Mouse (Mus musculus) intestine, embryonic 16.5 days (tissue): ENCODE results near the gene Ftl1. TPM values are rescaled to one million over a fixed set of nuclear protein-coding genes. Genes with fewer than 3 reads are reported as not detected.
"Not testable (repeated sequence)": the region's sequence is repeated elsewhere in the genome, so short reads cannot be mapped to it uniquely, and the experiment has no call there.

Source experiments
- ATAC-seq: fragments of 200-750 bp; cut with Nextera tagmentation; 2 replicates; pipeline ENCODE4 v1.8.0; 2017; ENCODE audit warnings: moderate TSS enrichment, moderate library complexity
- H3K27ac ChIP-seq: fragments of 300-500 bp; sonication (generic); 2 replicates; pipeline ENCODE4 v1.5.1; 2014; ENCODE audit warnings: mild to moderate bottlenecking, low read length
- H3K27me3 ChIP-seq: fragments of 300-500 bp; sonication (generic); replicated peaks from 2 replicates; pipeline ENCODE4 v1.6.1; 2014; ENCODE audit warnings: low read length, control low read depth, mixed read lengths; ENCODE audit not compliant: control insufficient read depth, insufficient read depth
- H3K36me3 ChIP-seq: fragments of 300-500 bp; sonication (generic); 2 replicates; pipeline ENCODE4 v1.6.1; 2014; ENCODE audit warnings: low read length, control low read depth; ENCODE audit not compliant: control insufficient read depth, insufficient read depth
- H3K4me1 ChIP-seq: fragments of 300-500 bp; sonication (generic); 2 replicates; pipeline ENCODE4 v1.6.1; 2014; ENCODE audit warnings: low read length, control low read depth, mixed read lengths; ENCODE audit not compliant: control insufficient read depth, insufficient read depth
- H3K4me2 ChIP-seq: fragments of 300-500 bp; sonication (generic); 2 replicates; pipeline ENCODE4 v1.6.1; 2014; ENCODE audit warnings: low read depth, low read length, control low read depth
- H3K4me3 ChIP-seq: fragments of 300-500 bp; sonication (generic); 2 replicates; pipeline ENCODE4 v1.5.1; 2014; ENCODE audit warnings: mild to moderate bottlenecking, low read length
- H3K9ac ChIP-seq: fragments of 300-500 bp; sonication (generic); 2 replicates; pipeline ENCODE4 v1.6.1; 2014; ENCODE audit warnings: low read depth, low read length
- H3K9me3 ChIP-seq: fragments of 300-500 bp; sonication (generic); 2 replicates; pipeline ENCODE4 v1.6.1; 2016; ENCODE audit warnings: low read length, control low read depth; ENCODE audit not compliant: control insufficient read depth
- WGBS: fragments of 180-500 bp; shearing (Covaris S2); extraction: QIAGEN DNeasy Blood & Tissue Kit; methylation state at CpG from one replicate; pipeline ENCODE4 v1.1.7; 2014; 5-methylcytosine and 5-hydroxymethylcytosine counted together
- polyA plus RNA-seq: library from polyadenylated mRNA; unstranded; fragments of >200 nt; fragmentation: Nextera tagmentation; extraction: Ambion mirVana; gene quantifications from 2 replicates; pipeline ENCODE4 v1.2.1, GENCODE M21; 2015

Gene Ftl1
- polyA plus RNA-seq: 7,117 and 7,555 TPM in 2 replicates

- not testable (repeated sequence) for H3K9me3 ChIP-seq, H3K27me3 ChIP-seq
- Histone ChIP-seq H3K9ac (peak within 1 kb of the TSS; percentile 77), H3K4me3 (peak within 1 kb of the TSS; percentile 82), H3K4me1 (peaks cover 29% of the 10 kb centered on the region), H3K36me3 (peaks cover 13% of the 10 kb centered on the region), H3K4me2 (peak within 1 kb of the TSS; percentile 67), H3K27ac (peak within 1 kb of the TSS; percentile 95)
- ATAC-seq: peak; percentile 88
- under 1% methylated on average over 31 of the region's 37 CpGs for WGBS
Observed at GRCm38 (mm10) chr7:45459564-45460140, at the start of gene Ftl1. TSS of gene Ftl1 (minus strand) at chr7:45459884.

DNA sequence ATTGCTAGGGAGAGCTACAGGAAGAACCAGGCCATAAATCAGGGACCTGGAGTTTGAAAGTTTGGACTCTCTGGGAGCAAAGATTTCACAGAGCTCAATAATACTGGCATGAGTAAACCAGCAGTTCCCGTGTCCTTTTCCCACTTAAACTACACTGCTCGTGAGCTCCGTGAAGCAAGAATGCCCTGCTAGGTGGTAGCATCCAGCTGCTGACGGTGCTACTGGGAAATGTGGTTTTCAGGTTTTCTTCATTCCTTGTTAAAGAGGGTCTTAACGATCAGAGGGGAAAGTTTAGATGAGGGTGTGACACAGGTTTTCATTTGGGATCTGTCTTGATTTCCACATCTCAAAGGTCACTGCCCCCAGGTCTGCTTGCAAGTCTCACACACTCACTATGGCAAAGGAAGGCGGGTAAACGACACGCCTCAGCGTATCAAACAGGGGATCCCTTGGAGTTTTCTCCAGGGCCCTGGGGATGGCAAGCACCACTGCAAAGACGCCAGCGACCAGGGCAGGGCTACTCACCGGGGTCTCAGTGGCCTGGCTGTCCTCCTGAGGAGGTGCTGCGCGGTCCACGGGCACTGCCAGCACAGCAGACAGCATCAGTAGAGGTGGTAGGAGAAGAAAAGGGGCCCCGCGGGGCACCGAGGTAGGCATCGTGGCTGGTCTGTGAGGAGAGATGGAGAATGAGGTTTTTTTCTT, 49.6 kb upstream of the Ftl1 start:
- Histone ChIP-seq H3K27me3 (no peaks in the 10 kb centered on the region), H3K4me1 (peaks cover 18% of the 10 kb centered on the region), H3K36me3 (0 out of 2 replicates have a peak, but pooled peaks cover 2% of the 10 kb centered on the region), H3K9ac (peak overlapping the region; percentile 90), H3K27ac (peak overlapping the region; percentile 96), H3K4me3 (peak overlapping the region; percentile 87), H3K9me3 (no peaks in the 10 kb centered on the region), H3K4me2 (peak overlapping the region; percentile 98)
- WGBS: 20% methylated on average over 19 of the region's 19 CpGs
- peak; percentile 44 for ATAC-seq

DNA sequence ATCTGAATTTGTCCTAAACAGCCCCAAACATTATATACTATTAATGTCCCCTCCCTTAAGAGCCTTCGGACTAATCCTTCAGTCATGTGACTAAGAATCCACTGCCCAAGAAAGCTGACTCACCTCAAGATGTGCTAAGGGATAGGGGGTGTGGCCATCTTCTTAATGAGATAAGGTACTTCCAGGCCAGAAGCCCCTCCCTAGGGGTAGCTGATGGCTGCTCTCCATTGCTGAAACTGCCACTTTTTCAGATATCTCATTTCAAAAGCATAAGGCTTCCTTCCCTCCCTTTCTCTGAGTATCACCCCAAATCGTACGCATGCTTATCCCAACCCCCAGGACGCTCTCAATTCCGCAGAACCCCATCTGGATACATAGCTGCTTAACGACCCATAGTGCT, 48.9 kb upstream of the Ftl1 start:
- peak; percentile 31 for ATAC-seq
- Histone ChIP-seq H3K4me2 (peak overlapping the region; percentile 98), H3K36me3 (0 out of 2 replicates have a peak, but pooled peaks cover 2% of the 10 kb centered on the region), H3K4me3 (peak overlapping the region; percentile 87; the same call in 1 of the 2 replicates), H3K9ac (peak overlapping the region; percentile 90; the same call in 1 of the 2 replicates), H3K4me1 (peaks cover 18% of the 10 kb centered on the region), H3K27me3 (no peaks in the 10 kb centered on the region), H3K9me3 (no peaks in the 10 kb centered on the region), H3K27ac (peak overlapping the region; percentile 96)
- WGBS: 73% methylated on average over 6 of the region's 6 CpGs

DNA sequence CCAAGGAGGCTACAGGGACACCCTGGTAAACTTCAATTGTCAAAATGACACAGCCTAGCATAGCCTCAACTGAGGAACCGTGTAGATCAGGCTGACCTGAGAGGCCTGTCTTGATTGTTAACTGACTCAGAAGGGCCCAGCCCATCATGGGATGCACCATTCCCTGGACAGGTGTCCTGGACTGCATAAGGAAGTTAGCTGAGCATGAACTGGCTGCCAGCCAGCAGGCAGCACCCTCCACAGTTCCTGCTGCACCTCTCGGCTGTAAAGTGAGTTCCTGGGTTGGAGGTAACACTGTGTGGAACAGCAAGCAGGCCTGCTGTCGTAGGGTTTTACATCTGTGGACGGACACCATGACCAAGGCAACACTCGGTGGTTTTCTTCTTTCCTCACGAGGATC, 47.9 kb upstream of the Ftl1 start:
- no peak overlapping the region for H3K4me2 ChIP-seq
- H3K27ac ChIP-seq: peak overlapping the region; percentile 53
- ATAC-seq: peak; percentile 75
- no peak overlapping the region for H3K4me3 ChIP-seq
- H3K9ac ChIP-seq: no peak overlapping the region
- H3K4me1 ChIP-seq: peaks cover 18% of the 10 kb centered on the region
- H3K36me3 ChIP-seq: 0 out of 2 replicates have a peak, but pooled peaks cover 2% of the 10 kb centered on the region
- no peaks in the 10 kb centered on the region for H3K27me3 ChIP-seq
- WGBS: 68% methylated on average over 6 of the region's 6 CpGs
- H3K9me3 ChIP-seq: no peaks in the 10 kb centered on the region

DNA sequence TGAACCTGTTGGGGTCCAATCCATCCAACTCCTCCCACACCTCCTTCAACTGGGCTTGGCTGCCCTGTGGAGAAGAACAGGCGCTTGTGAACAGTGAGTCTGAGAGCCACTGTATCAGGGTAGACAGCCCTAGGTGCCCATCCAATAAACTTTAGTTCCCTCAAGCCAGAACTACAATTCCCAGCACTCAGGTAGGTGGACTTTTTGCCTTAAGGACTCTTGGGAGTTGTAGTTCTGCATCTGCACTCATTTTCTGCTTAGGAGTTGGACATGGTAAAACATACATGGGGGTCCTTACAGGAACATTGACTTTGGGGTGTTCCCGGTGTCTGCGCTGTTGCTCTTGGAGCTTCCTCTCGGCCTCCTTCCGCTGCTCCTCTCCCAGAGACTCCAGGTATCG, 38.7 kb upstream of the Ftl1 start:
- Histone ChIP-seq H3K9me3 (no peaks in the 10 kb centered on the region), H3K27me3 (no peaks in the 10 kb centered on the region), H3K27ac (no peak overlapping the region), H3K4me2 (no peak overlapping the region), H3K4me1 (no peaks in the 10 kb centered on the region), H3K36me3 (peaks cover 19% of the 10 kb centered on the region), H3K9ac (no peak overlapping the region), H3K4me3 (no peak overlapping the region)
- no peak for ATAC-seq
- 97% methylated on average over 6 of the region's 6 CpGs for WGBS

DNA sequence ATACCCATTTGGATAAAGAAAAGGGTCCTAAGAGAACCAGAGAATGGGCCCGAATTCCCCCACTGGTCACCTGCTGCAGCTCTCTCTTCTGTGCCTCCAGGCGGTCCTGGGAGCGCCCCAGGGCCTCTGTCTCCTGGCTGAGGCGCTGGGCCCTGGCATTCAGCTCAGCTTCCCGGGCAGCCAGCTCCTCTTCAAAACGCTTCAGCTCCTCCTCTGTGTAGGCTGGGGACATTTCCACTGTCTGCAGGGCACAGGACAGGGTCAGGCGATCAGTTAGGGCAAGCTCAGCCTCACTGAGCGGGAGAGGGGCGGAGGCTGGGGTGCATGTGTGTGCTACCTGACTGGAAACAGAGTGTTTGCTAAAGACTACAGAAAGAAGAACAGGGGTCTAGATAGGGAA, 34.9 kb upstream of the Ftl1 start:
- H3K4me2 ChIP-seq: no peak overlapping the region
- H3K9ac ChIP-seq: no peak overlapping the region
- no peaks in the 10 kb centered on the region for H3K27me3 ChIP-seq
- H3K27ac ChIP-seq: no peak overlapping the region
- H3K9me3 ChIP-seq: no peaks in the 10 kb centered on the region
- H3K4me1 ChIP-seq: peaks cover 10% of the 10 kb centered on the region
- whole genome bisulfite sequencing: 86% methylated on average over 9 of the region's 9 CpGs
- no peak overlapping the region for H3K4me3 ChIP-seq
- H3K36me3 ChIP-seq: peaks cover 21% of the 10 kb centered on the region
- ATAC-seq: no peak

DNA sequence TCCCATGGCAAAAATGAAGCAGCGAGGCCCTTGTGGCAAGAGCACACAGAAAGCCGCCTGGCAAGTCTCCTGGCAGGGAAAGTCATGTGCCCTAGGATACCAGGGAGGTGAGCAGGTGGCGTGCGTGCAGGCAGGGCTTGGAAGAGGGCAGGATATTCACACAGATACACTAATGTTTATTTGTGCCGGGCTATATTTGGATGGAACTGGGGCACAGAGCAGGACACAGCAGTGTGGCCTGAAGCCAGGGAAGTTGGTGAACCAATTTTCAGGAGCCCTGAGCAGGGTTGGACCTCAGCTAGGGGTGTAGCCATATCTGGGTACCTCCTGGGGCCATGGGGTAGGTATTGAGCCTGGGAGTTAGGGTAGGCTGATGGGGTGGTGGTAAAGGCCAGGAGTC, 33.3 kb upstream of the Ftl1 start:
- no peak overlapping the region for H3K9ac ChIP-seq
- peaks cover 15% of the 10 kb centered on the region for H3K36me3 ChIP-seq
- no peaks in the 10 kb centered on the region for H3K27me3 ChIP-seq
- ATAC-seq: no peak
- no peaks in the 10 kb centered on the region for H3K9me3 ChIP-seq
- H3K4me3 ChIP-seq: no peak overlapping the region
- 93% methylated on average over 5 of the region's 5 CpGs for WGBS
- H3K4me1 ChIP-seq: peaks cover 22% of the 10 kb centered on the region
- H3K4me2 ChIP-seq: no peak overlapping the region
- no peak overlapping the region for H3K27ac ChIP-seq

GRCm38 (mm10) chr7:45492225-45492844, 32.7 kb upstream of the Ftl1 start:
- WGBS: 95% methylated on average over 8 of the region's 8 CpGs
- Histone ChIP-seq H3K36me3 (peaks cover 13% of the 10 kb centered on the region), H3K9me3 (no peaks in the 10 kb centered on the region), H3K4me2 (no peak overlapping the region), H3K27me3 (no peaks in the 10 kb centered on the region), H3K27ac (no peak overlapping the region), H3K4me1 (peaks cover 22% of the 10 kb centered on the region), H3K4me3 (no peak overlapping the region), H3K9ac (no peak overlapping the region)
- ATAC-seq: no peak

DNA sequence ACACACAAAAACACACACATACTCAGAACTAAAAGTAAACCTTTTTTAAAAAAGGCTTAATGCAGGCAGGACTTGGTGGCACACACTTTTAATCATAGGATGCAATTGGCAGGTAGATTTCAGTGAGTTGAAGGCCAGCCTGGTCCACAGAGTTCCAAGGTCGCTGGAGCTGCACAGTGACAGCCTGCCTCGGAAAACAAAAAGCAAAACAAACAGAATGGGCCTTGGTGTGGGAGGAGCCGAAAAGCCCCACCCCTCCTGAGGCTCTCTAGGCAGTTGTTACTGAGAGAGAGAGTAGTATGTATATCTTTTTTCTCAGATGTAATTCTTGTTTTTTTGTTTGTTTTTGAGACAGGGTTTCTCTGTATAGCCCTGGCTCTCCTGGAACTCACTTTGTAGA, 31.6 kb upstream of the Ftl1 start:
- no peaks in the 10 kb centered on the region for H3K27me3 ChIP-seq
- ATAC-seq: peak; percentile 66
- no peaks in the 10 kb centered on the region for H3K9me3 ChIP-seq
- peaks cover 22% of the 10 kb centered on the region for H3K4me1 ChIP-seq
- WGBS: 20% methylated on average over 3 of the region's 3 CpGs
- no peak overlapping the region for H3K4me2 ChIP-seq
- H3K4me3 ChIP-seq: no peak overlapping the region
- H3K9ac ChIP-seq: peak overlapping the region; percentile 25; the same call in 1 of the 2 replicates
- H3K27ac ChIP-seq: no peak overlapping the region
- H3K36me3 ChIP-seq: peaks cover 13% of the 10 kb centered on the region
